Mouse (Mus musculus): ENCODE measurements around the gene Mthfd1l. TPM values are rescaled to one million over a fixed set of nuclear protein-coding genes. Genes with fewer than 3 reads are reported as not detected.
"Not testable (repeated sequence)": the region's sequence is repeated elsewhere in the genome, so short reads cannot be mapped to it uniquely, and the experiment has no call there.

The Mthfd1l gene
- polyA plus RNA-seq, 1 experiment from 2014 or later: 8.3 TPM

GRCm38 (mm10) chr10:4071069-4071844 lies 98.3 kb downstream of the Mthfd1l start:
- Histone ChIP-seq H3K4me2 (no peak overlapping the region), H3K4me3 (no peak overlapping the region), H3K4me1 (no peaks in the 10 kb centered on the region), H3K27ac (no peak overlapping the region), H3K27me3 (no peaks in the 10 kb centered on the region), H3K36me3 (no peaks in the 10 kb centered on the region), H3K9ac (no peak overlapping the region), H3K9me3 (no peaks in the 10 kb centered on the region)
- no peak for ATAC-seq (ENCODE audit: insufficient number of reproducible peaks, low FRiP score, low TSS enrichment, low read depth)
- 74% methylated on average over 8 of the region's 8 CpGs for WGBS

DNA sequence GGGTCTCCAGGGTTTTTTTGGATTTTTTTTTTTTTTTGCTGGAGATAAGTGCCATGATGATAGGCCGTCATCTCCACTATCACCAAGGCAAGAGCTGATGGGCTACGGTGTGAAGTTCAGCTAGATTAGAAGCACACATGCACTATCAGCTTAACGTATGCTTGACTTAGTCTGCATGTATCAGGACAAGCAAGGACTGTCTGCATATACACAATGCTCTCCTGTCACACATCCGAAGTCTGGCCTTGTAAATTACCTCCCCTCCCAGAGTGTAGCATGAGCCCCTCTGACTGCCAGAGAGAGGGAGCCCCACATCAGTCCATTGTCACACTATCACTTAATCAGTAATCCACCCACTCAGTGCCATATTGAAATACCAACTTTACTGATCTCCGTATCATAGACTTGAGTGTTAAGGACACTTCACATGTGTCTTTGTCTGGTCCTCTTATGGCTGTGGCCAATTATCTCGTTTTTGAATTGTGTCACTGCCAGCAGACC lies 99.0 kb downstream of the Mthfd1l start:
- H3K27me3 ChIP-seq: no peaks in the 10 kb centered on the region
- H3K4me3 ChIP-seq: no peak overlapping the region
- no peak overlapping the region for H3K27ac ChIP-seq
- no peak overlapping the region for H3K9ac ChIP-seq
- no peak for ATAC-seq (ENCODE audit: insufficient number of reproducible peaks, low FRiP score, low TSS enrichment, low read depth)
- no peaks in the 10 kb centered on the region for H3K9me3 ChIP-seq
- 90% methylated on average over 6 of the region's 6 CpGs for WGBS
- no peaks in the 10 kb centered on the region for H3K36me3 ChIP-seq
- H3K4me2 ChIP-seq: no peak overlapping the region
- no peaks in the 10 kb centered on the region for H3K4me1 ChIP-seq

- 83% methylated on average over 4 of the region's 4 CpGs for WGBS
- H3K9me3 ChIP-seq; H3K4me2 ChIP-seq; H3K27ac ChIP-seq; H3K27me3 ChIP-seq; H3K4me1 ChIP-seq; H3K9ac ChIP-seq; H3K36me3 ChIP-seq; H3K4me3 ChIP-seq; ATAC-seq (ENCODE audit: insufficient number of reproducible peaks, low FRiP score, low TSS enrichment, low read depth): not testable (repeated sequence)
Measured at GRCm38 (mm10) chr10:4072491-4072890, 99.6 kb downstream of the Mthfd1l start.

- Histone ChIP-seq H3K4me3 (no peak overlapping the region), H3K9me3 (no peaks in the 10 kb centered on the region), H3K4me1 (peaks cover 10% of the 10 kb centered on the region), H3K9ac (no peak overlapping the region), H3K27ac (no peak overlapping the region), H3K4me2 (no peak overlapping the region), H3K36me3 (no peaks in the 10 kb centered on the region), H3K27me3 (no peaks in the 10 kb centered on the region)
- 73% methylated on average over 9 of the region's 9 CpGs for WGBS
- ATAC-seq (ENCODE audit: insufficient number of reproducible peaks, low FRiP score, low TSS enrichment, low read depth): no peak
Measured at GRCm38 (mm10) chr10:4078220-4078840, 105.4 kb downstream of the Mthfd1l start.

GRCm38 (mm10) chr10:4078979-4079630 lies 106.2 kb downstream of the Mthfd1l start:
- peak overlapping the region; percentile 23 for H3K27ac ChIP-seq
- H3K4me3 ChIP-seq: no peak overlapping the region
- no peak overlapping the region for H3K9ac ChIP-seq
- no peaks in the 10 kb centered on the region for H3K27me3 ChIP-seq
- ATAC-seq (ENCODE audit: insufficient number of reproducible peaks, low FRiP score, low TSS enrichment, low read depth): no peak
- H3K4me2 ChIP-seq: no peak overlapping the region
- H3K4me1 ChIP-seq: peaks cover 10% of the 10 kb centered on the region
- no peaks in the 10 kb centered on the region for H3K9me3 ChIP-seq
- H3K36me3 ChIP-seq: no peaks in the 10 kb centered on the region
- WGBS: 62% methylated on average over 8 of the region's 8 CpGs

- H3K4me3 ChIP-seq: no peak overlapping the region
- no peak overlapping the region for H3K4me2 ChIP-seq
- H3K9me3 ChIP-seq: no peaks in the 10 kb centered on the region
- 66% methylated on average over 15 of the region's 15 CpGs for WGBS
- H3K27ac ChIP-seq: peak overlapping the region; percentile 29
- ATAC-seq (ENCODE audit: insufficient number of reproducible peaks, low FRiP score, low TSS enrichment, low read depth): no peak
- no peaks in the 10 kb centered on the region for H3K27me3 ChIP-seq
- no peaks in the 10 kb centered on the region for H3K36me3 ChIP-seq
- H3K4me1 ChIP-seq: peaks cover 10% of the 10 kb centered on the region
- H3K9ac ChIP-seq: no peak overlapping the region
Measured at GRCm38 (mm10) chr10:4079643-4080244, 106.8 kb downstream of the Mthfd1l start.

GRCm38 (mm10) chr10:4083609-4084008 lies 110.7 kb downstream of the Mthfd1l start:
- no peak for ATAC-seq (ENCODE audit: insufficient number of reproducible peaks, low FRiP score, low TSS enrichment, low read depth)
- Histone ChIP-seq H3K9ac (no peak overlapping the region), H3K9me3 (no peaks in the 10 kb centered on the region), H3K36me3 (no peaks in the 10 kb centered on the region), H3K27ac (no peak overlapping the region), H3K4me1 (peaks cover 10% of the 10 kb centered on the region), H3K27me3 (no peaks in the 10 kb centered on the region), H3K4me2 (no peak overlapping the region), H3K4me3 (no peak overlapping the region)
- WGBS: 86% methylated on average over 9 of the region's 9 CpGs

DNA sequence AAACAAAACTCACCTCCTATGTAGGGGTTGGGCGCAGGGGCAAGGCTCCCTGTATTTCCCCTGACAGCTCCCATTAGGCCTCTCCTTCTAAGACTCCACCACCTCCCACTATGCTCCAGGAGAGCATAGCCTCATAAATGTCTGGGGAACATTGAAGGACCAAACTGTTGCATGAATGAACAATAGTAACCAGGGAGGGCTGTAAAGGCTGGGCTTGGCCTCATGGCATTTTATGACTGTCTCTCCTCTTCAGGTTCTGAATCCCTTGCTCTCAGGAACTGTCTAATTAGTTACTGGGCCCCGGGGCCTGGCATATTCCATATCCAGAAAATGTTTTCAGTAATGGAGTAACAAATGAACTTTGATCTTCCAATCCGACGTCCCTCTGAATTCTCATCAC lies 112.0 kb downstream of the Mthfd1l start:
- no peak for ATAC-seq (ENCODE audit: insufficient number of reproducible peaks, low FRiP score, low TSS enrichment, low read depth)
- Histone ChIP-seq H3K27me3 (no peaks in the 10 kb centered on the region), H3K4me2 (no peak overlapping the region), H3K9ac (no peak overlapping the region), H3K9me3 (no peaks in the 10 kb centered on the region), H3K4me1 (peaks cover under 1% of the 10 kb centered on the region), H3K27ac (no peak overlapping the region), H3K4me3 (no peak overlapping the region), H3K36me3 (no peaks in the 10 kb centered on the region)
- WGBS: 82% methylated on average over 4 of the region's 4 CpGs

GRCm38 (mm10) chr10:4085363-4086141 lies 112.6 kb downstream of the Mthfd1l start:
- no peak overlapping the region for H3K9ac ChIP-seq
- no peak for ATAC-seq (ENCODE audit: insufficient number of reproducible peaks, low FRiP score, low TSS enrichment, low read depth)

GRCm38 (mm10) chr10:4087563-4087962 lies 114.6 kb downstream of the Mthfd1l start:
- Histone ChIP-seq H3K9me3 (no peaks in the 10 kb centered on the region), H3K27me3 (no peaks in the 10 kb centered on the region), H3K4me3 (no peak overlapping the region), H3K4me1 (no peaks in the 10 kb centered on the region), H3K36me3 (no peaks in the 10 kb centered on the region), H3K9ac (no peak overlapping the region), H3K27ac (no peak overlapping the region), H3K4me2 (no peak overlapping the region)
- 87% methylated on average over 3 of the region's 3 CpGs for WGBS
- ATAC-seq (ENCODE audit: insufficient number of reproducible peaks, low FRiP score, low TSS enrichment, low read depth): no peak

More at GRCm38 (mm10) chr10:4085363-4086141, 112.6 kb downstream of the Mthfd1l start:
- Histone ChIP-seq H3K4me1 (no peaks in the 10 kb centered on the region), H3K4me2 (no peak overlapping the region), H3K27ac (no peak overlapping the region), H3K36me3 (no peaks in the 10 kb centered on the region), H3K27me3 (no peaks in the 10 kb centered on the region), H3K4me3 (no peak overlapping the region), H3K9me3 (no peaks in the 10 kb centered on the region)
- WGBS: 68% methylated on average over 7 of the region's 7 CpGs

- no peak overlapping the region for H3K9ac ChIP-seq
- no peaks in the 10 kb centered on the region for H3K4me1 ChIP-seq
- H3K9me3 ChIP-seq: no peaks in the 10 kb centered on the region
- H3K4me2 ChIP-seq: no peak overlapping the region
- H3K27me3 ChIP-seq: no peaks in the 10 kb centered on the region
- WGBS: 77% methylated on average over 7 of the region's 7 CpGs
- no peak for ATAC-seq (ENCODE audit: insufficient number of reproducible peaks, low FRiP score, low TSS enrichment, low read depth)
- H3K36me3 ChIP-seq: 0 out of 2 replicates have a peak, but pooled peaks cover 2% of the 10 kb centered on the region
- no peak overlapping the region for H3K27ac ChIP-seq
- H3K4me3 ChIP-seq: no peak overlapping the region
Measured at GRCm38 (mm10) chr10:4088744-4089414, 116.0 kb downstream of the Mthfd1l start.
